Mouse (Mus musculus) layer of hippocampus, postnatal 10 days (tissue): ENCODE data around the gene Atp6v0a2. TPM values are rescaled to one million over a fixed set of nuclear protein-coding genes. Genes with fewer than 3 reads are reported as not detected.

Experiments
- DNase-seq, 2 experiments: peaks; one replicate each; pipeline ENCODE4 v3.0.0; 2021; ENCODE audit warnings: low spot score in 2 of 2
- total RNA-seq, 2 experiments: library from RNA; stranded (reverse); gene quantifications; 2 replicates each; pipeline ENCODE4 v1.2.3; 2021

The Atp6v0a2 gene
- total RNA-seq, 2 experiments from 2014 or later = 46.7 to 51.6 TPM

GRCm38 (mm10) chr5:124636139-124636538, 7.8 kb downstream of the Atp6v0a2 start:
- DNase-seq = no peak

GRCm38 (mm10) chr5:124636694-124637093, 8.3 kb downstream of the Atp6v0a2 start:
- DNase-seq = no peak

- no peak for DNase-seq
Observed at GRCm38 (mm10) chr5:124637300-124637699, 8.9 kb downstream of the Atp6v0a2 start.

GRCm38 (mm10) chr5:124637836-124638235, 9.5 kb downstream of the Atp6v0a2 start:
- DNase-seq = no peak

GRCm38 (mm10) chr5:124713741-124714140, 85.4 kb downstream of the Atp6v0a2 start:
- DNase-seq = no peak

- DNase-seq = no peak
Observed at GRCm38 (mm10) chr5:124715135-124715534, 86.8 kb downstream of the Atp6v0a2 start.

GRCm38 (mm10) chr5:124717969-124718368, 89.6 kb downstream of the Atp6v0a2 start:
- no peak for DNase-seq

GRCm38 (mm10) chr5:124718396-124718795, 90.0 kb downstream of the Atp6v0a2 start:
- no peak for DNase-seq

- DNase-seq = no peak
Observed at GRCm38 (mm10) chr5:124723125-124723524, 94.7 kb downstream of the Atp6v0a2 start.

GRCm38 (mm10) chr5:124724997-124725396, 96.6 kb downstream of the Atp6v0a2 start, which contains the start of gene Dnah10:
Dnah10 (plus strand) TSS chr5:124725085.
- peak; percentile 49 to 56 for DNase-seq

GRCm38 (mm10) chr5:124729662-124730206, 101.4 kb downstream of the Atp6v0a2 start:
- no peak for DNase-seq

GRCm38 (mm10) chr5:124733961-124734360, 105.6 kb downstream of the Atp6v0a2 start:
- DNase-seq = no peak

GRCm38 (mm10) chr5:124741898-124742599, 113.7 kb downstream of the Atp6v0a2 start:
- DNase-seq = no peak

- no peak for DNase-seq
Observed at GRCm38 (mm10) chr5:124743841-124744240, 115.5 kb downstream of the Atp6v0a2 start.

GRCm38 (mm10) chr5:124746220-124746619, 117.8 kb downstream of the Atp6v0a2 start:
- no peak for DNase-seq

GRCm38 (mm10) chr5:124748296-124748695, 119.9 kb downstream of the Atp6v0a2 start:
- no peak for DNase-seq

- DNase-seq = no peak
Observed at GRCm38 (mm10) chr5:124751656-124752055, 123.3 kb downstream of the Atp6v0a2 start.

GRCm38 (mm10) chr5:124761011-124761410, 132.6 kb downstream of the Atp6v0a2 start:
- DNase-seq = peak; percentile 10 to 25

- DNase-seq = no peak
Observed at GRCm38 (mm10) chr5:124761787-124762186, 133.4 kb downstream of the Atp6v0a2 start.
